Mouse (Mus musculus) left cerebral cortex, postnatal 10 days (tissue): ENCODE data around the gene Ube2d1. TPM values are rescaled to one million over a fixed set of nuclear protein-coding genes. Genes with fewer than 3 reads are reported as not detected.
A peak's percentile ranks its signal among the peaks of the same experiment; 100 is the strongest.

Experiments
- DNase-seq, 2 experiments: peaks; one replicate each; pipeline ENCODE4 v3.0.0; 2021 to 2022; ENCODE audit warnings: low spot score in 2 of 2, mixed read lengths in 1 of 2; ENCODE audit errors: extremely low spot score in 1 of 2
- intact Hi-C: fragments of 180-260 bp; cut with DNase I; formaldehyde crosslinking; loops from one replicate; pipeline ENCODE4 v1.15.1; 2025
- total RNA-seq, 2 experiments: library from RNA; stranded (reverse); gene quantifications; 2 replicates each; pipeline ENCODE4 v1.2.3; 2021

The Ube2d1 gene
- total RNA-seq, 2 experiments from 2014 or later: 76.3 to 90.5 TPM

DNA sequence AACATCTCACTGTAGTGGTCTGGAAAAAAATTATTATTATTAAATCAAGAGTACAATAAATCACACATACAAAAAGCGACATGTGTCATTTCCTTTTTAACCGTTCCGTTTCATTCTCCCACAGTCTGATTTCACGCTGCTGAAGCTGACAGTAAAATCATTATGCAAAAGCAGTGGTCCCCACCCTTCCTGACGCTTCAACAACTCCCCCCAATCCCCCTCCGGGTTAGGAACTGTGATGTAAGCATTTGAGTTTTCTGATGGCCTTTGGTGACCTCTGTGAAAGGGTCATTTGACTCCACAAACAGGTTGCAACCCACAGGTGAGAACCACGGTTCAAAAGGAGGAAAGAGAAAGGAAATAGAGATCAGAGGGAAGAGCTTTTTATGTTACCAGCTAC lies 38.1 kb downstream of the Ube2d1 start:
- no peak for DNase-seq
- intact Hi-C loops: no loop called here

DNA sequence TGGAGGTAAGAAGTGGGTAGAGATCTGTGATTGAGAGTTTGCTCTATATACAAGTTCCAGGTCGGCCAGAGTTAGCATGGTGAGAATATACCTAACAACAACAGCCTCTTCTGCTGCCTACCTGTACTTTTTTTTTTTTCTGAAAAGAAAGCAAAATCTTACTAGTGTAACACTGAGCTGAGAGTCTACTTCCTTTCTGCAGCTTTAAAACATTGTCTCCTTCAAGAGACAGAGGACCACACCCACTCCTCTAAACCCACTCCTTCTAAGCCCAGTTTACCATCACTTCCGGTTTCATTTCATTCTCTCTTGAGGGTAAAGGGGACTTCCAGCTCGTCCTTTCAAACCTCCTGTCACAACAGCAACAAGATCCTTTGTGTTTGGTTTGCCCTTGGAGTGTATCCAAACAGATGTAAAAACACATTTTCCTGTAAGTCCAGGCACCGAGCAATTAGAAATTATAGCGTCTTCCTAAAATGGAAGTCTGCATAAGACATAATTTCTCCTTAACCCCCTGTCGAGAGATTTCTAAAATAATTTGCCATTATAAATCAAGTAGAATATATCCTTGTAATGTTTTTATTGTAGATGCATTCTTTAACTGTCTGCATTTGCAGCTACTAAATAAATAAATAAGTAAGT lies 45.5 kb downstream of the Ube2d1 start:
- intact Hi-C loops: loop anchor here (5.0 kb wide), 1 partner anchor 43 kb away; no protein-coding TSS in a partner anchor
- no peak for DNase-seq

GRCm38 (mm10) chr10:71238240-71238554 lies 46.9 kb downstream of the Ube2d1 start, which contains the start of gene Tfam:
Tfam (minus strand) TSS chr10:71238280.
- intact Hi-C loops: loop anchor here (5.0 kb wide), 1 partner anchor 44 kb away; no protein-coding TSS in a partner anchor
- DNase-seq: no peak

DNA sequence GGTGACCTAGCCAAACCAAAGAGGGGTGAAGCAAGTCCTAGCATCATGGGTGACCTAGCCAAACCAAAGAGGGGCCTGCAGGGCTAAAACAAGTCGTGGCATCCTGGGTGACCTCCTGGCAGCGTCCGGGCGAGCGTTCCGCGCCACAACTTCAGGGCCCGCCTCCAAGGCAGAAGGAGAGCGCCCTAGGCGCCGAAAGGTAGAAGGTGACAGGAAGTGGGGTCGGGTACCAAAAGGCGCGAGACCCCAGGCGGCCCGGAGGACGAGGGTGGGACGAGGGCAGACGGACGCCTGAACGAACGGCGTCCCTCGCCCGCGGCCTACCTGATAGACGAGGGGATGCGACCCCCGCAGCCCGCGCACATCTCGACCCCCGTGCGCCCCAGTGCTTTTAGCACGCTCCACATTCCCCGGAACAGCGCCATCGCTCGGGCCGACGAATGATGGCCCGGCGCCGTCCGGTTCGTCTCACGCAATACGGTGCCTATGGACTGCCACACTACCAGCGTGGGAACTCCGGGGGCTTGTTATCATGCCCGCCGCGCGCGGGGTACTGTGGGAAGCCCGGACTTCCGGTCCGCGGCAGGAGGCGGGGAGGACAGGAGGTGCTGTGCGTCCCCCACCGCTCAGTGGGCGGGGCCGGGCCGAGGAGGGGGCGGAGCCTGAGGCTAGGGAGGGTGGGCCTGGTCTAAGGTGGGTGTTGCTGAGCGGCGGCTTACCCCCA lies 47.4 kb downstream of the Ube2d1 start:
- intact Hi-C loops: loop anchor here (5.0 kb wide), 1 partner anchor 45 kb away; no protein-coding TSS in a partner anchor
- peak; percentile 90 to 97 for DNase-seq

GRCm38 (mm10) chr10:71234071-71234470 lies 51.0 kb downstream of the Ube2d1 start:
- intact Hi-C loops: no loop called here
- no peak for DNase-seq

GRCm38 (mm10) chr10:71225894-71226293 lies 59.2 kb downstream of the Ube2d1 start:
- intact Hi-C loops: loop anchor here (10.0 kb wide), 1 partner anchor 661 kb away; no protein-coding TSS in a partner anchor
- DNase-seq: peak; percentile 79 to 88

DNA sequence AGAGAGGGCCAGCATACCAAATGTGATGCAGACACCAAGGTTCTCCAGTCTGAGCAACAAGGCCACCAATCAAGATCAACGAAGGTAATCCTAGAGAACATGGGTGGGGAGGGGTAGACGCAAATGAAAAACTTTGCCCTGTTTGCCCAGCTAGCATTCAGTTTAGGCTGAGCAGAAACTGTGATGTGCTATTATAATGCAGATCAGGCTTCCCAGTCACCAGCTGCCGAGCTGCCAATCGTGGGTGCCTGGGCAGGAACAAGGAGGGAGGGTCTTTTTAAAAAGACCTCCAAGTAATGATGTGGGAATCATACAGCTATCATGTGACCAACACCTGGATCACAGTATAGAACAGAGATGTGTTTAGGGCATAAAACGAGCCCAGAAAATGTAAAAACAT lies 62.0 kb downstream of the Ube2d1 start:
- no peak for DNase-seq
- intact Hi-C loops: loop anchor here (10.0 kb wide), 1 partner anchor 658 kb away; no protein-coding TSS in a partner anchor

GRCm38 (mm10) chr10:71222639-71223038 lies 62.4 kb downstream of the Ube2d1 start:
- DNase-seq: no peak
- intact Hi-C loops: loop anchor here (10.0 kb wide), 1 partner anchor 658 kb away; no protein-coding TSS in a partner anchor

DNA sequence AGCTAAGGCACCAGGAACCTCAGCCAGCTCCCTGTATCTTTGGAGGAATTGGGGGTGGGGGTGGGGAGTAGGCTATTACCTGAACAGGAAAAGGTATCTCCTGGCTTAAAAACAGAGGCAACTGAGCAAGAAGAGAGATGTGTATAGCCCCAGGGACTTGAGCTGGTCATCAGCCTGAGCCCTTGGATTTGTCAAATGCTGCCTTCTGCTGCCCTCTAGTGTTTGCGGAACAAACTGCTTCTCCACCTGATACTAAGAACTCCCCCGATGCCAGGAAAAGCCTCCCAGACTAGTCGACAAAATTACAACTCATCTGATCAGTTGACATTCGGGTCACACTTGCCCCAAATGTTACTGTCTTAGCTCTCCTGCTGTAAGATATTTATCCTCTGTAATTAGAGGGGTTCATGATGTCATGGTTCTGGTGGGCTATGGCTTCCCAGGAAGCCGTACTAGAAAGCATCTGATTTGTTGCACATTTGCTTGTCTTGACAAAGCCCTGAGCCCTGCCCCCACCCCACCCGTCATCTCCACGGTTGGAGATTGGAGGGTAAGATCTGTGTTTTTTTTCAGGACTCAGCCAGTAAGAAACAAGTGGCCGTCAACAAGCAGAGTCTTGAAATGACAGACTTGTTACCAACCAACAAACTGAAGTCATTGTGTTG lies 66.7 kb downstream of the Ube2d1 start:
- intact Hi-C loops: loop anchor here (5.0 to 10.0 kb wide), 2 partner anchors 261 to 404 kb away; no protein-coding TSS in a partner anchor
- peak; percentile 79 to 83 for DNase-seq

DNA sequence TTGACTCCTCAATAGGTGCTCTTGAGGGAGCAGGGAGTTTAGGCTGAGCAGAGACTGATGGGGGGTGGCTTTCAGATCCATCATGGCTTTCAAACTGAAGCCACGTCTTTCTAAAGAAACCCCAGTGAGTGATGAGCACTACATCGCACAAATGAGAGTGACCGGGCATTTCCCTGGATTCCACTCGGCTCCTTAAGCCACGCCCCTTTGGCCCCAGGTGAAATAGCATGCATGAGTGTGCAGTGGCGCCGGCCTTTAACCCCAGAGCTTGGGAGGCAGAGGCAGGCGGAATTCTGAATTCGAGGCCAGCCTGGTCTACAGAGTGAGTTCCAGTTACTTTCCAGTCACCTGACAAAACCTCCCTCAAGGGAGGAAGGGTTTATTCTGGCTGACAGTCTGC lies 69.1 kb downstream of the Ube2d1 start:
- intact Hi-C loops: loop anchor here (5.0 to 10.0 kb wide), 2 partner anchors 259 to 401 kb away; no protein-coding TSS in a partner anchor
- DNase-seq: no peak

Other genes with a start within 250 kb of the Ube2d1 start
- 1 to 10 TPM; 5.8 to 6.6 TPM for gene Bicc1, start 125.6 kb downstream of the Ube2d1 start, total RNA-seq
- gene Tfam, start 47.0 kb downstream of the Ube2d1 start, total RNA-seq: 10 to 100 TPM; 35.0 to 35.2 TPM
- 100 to 1,000 TPM; 124 to 130 TPM for gene Cisd1, start 59.7 kb upstream of the Ube2d1 start, total RNA-seq
- gene Ipmk, start 62.5 kb upstream of the Ube2d1 start, total RNA-seq: 10 to 100 TPM; 32.1 to 34.7 TPM